Mouse (Mus musculus) liver, embryonic 18 days (tissue): ENCODE results near the gene Krtap9-3. TPM values are rescaled to one million over a fixed set of nuclear protein-coding genes. Genes with fewer than 3 reads are reported as not detected.

ENCODE experiments used
- polyA plus RNA-seq: library from polyadenylated mRNA; depleted of rRNA; stranded (reverse); fragments of >200 nt; gene quantifications from 2 replicates; pipeline ENCODE4 v1.2.3, GENCODE M21; 2012; rRNA removed

Gene Krtap9-3
- not detected in 2 replicates for polyA plus RNA-seq

DNA sequence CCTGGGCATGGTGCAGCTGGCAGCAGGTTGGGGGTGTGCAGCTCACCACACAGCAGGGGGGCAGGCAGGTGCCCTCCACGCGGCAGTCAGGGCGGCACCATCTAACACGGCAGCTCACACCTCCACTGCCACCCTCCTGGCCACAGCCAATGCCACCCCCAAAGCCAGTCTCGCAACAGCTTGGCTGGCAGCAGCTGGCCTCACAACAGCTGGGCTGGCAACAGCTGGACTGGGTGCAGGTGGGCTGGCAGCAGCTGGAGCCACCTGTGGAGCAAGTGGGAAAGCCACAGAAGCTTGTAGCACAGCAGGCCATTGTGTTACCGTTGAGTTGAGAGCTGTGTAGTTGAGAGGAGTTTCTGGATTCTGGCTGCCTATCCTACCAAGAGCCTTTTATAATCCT is at the start of gene Krtap9-3:
TSS of gene Krtap9-3 (minus strand) at position 364 of the 400 bp plus-strand sequence.

DNA sequence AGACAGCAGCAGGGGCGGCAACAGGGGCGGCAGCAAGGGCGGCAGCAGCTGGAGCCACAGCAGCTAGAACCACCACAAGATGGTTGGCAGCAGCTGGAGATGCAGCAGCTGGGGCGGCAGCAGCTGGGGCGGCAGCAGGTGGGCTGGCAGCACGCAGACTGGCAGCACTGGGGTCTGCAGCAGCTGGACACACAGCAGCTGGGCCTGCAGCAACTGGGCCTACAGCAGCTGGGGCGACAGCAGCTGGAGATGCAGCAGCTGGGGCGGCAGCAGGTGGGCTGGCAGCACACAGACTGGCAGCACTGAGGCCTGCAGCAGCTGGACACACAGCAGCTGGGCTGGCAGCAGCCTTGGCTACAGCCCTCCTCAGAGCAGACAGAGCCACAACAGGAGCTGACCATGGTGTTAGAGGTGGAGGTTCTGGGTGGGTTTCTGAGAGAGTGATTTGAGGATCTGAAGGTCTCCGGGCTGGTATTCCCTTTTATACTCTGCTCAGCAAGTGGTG is 45.8 kb upstream of the Krtap9-3 start, which contains the start of gene Krtap4-7:
TSS of gene Krtap4-7 (minus strand) at position 455 of the 505 bp plus-strand sequence.

DNA sequence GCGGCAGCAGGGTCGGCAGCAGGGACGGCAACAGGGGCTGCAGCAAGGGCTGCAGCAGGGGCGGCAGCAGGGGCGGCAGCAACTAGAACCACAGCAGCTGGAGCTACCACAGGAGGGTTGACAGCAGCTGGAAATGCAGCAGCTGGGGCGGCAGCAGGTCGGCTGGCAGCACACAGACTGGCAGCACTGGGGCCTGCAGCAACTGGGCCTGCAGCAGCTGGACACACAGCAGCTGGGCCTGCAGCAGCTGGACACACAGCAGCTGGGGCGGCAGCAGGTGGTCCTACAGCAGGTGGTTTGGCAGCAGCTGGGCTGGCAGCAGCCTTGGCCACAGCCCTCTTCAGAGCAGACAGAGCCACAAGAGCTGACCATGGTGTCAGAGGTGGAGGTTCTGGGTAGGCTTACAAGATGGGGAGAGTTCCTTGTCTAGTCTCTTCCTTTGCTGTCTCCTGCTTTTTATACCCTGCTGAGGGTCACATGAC is 36.8 kb upstream of the Krtap9-3 start, which contains the start of gene Krtap4-2:
TSS of gene Krtap4-2 (minus strand) at position 432 of the 482 bp plus-strand sequence.

DNA sequence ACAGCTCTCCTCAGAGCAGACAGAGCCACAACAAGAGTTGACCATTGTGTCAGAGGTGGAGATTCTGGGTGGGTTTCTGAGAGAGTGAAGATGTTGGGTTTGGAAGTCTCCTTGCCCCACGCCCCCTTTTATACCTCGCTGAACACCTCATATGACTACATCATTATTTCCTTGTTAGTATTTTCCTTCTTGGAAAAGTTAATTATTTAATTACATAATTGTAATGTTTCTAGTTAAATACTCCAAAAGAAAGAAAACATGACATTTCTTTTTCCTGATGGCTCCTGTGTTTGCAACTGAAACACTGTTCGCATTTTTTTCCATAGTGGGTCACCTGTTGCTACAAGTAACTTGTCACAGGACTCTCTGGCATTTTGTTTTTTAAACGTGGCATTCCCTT is 30.2 kb upstream of the Krtap9-3 start, which contains the start of gene Krtap4-1:
TSS of gene Krtap4-1 (minus strand) at position 101 of the 400 bp plus-strand sequence.

DNA sequence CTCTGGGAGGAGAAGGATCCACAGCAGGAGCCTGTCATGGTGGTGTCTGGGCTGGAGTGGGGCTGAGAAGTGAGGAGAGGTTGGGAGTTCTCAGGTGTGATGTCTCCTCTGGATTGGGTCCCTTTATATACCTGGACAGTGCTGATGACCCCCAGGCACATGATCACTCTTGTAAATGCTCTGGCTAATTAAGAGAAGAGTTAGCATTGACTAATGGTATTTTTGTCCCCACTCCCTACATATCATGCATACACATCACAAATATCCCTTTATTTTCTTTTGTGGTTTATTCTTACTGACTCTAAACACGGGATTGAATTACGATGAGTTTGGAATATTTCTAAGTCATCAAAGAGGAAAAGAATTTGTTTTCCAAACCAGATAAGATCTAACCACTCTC is 22.4 kb upstream of the Krtap9-3 start, which contains the start of gene Gm11562:
TSS of gene Gm11562 (minus strand) at position 101 of the 400 bp plus-strand sequence.

DNA sequence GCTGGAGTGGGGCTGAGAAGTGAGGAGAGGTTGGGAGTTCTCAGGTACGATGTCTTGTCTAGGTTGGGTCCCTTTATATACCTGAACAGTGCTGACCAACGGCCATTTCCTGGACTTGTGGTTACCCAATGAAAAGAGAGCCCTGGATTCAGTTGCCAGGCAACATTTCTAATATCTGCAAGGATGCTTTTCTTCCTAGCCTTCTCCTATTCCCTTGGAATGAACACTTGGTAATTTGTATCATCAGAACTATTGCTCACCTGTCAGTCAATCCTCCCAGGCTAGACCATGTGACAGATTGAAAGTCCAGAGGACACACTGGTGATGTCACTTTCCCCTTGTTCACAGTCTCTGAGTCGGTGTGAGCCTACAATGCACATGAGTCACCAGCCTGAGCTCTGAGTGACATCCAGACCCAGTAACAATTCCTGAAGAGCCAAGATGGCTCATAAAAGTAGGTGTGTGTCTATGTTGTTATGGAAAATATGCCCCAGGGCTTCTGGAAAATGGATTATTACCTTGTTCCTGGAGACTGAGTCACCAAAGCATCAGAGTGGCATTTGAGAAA is 17.0 kb upstream of the Krtap9-3 start, which contains the start of gene Krtap2-4:
TSS of gene Krtap2-4 (minus strand) at position 51 of the 568 bp plus-strand sequence.

DNA sequence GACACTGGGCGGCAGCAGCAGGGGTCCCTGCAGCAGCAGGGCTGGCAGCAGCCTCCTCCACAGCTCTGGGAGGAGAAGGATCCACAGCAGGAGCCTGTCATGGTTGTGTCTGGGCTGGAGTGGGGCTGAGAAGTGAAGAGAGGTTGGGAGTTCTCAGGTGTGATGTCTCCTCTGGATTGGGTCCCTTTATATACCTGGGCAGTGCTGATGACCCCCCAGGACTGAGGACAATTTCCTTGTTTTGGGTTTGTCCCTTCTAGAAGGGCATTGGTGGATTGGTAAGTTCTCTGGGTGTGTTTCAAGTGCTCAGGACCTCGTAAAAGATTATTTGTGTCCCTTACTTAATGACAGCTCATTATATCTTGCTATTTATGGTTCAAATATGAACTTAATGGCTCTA is 12.2 kb upstream of the Krtap9-3 start, which contains the start of gene Gm11937:
TSS of gene Gm11937 (minus strand) at position 101 of the 400 bp plus-strand sequence.

DNA sequence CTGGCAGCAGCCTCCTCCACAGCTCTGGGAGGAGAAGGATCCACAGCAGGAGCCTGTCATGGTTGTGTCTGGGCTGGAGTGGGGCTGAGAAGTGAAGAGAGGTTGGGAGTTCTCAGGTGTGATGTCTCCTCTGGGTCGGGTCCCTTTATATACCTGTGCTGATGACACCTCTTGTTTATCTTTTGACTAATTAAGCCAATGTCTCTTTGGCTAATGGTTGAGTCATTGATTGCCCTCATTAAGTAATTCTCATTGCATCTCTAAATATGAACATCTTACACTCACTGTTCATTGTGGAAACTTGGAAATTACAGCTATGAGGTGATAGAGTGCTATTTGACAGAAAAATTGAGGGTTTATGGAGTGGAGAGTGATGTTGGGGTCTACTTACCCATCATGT is 5.3 kb upstream of the Krtap9-3 start, which contains the start of gene Gm11938:
TSS of gene Gm11938 (minus strand) at position 101 of the 400 bp plus-strand sequence.

DNA sequence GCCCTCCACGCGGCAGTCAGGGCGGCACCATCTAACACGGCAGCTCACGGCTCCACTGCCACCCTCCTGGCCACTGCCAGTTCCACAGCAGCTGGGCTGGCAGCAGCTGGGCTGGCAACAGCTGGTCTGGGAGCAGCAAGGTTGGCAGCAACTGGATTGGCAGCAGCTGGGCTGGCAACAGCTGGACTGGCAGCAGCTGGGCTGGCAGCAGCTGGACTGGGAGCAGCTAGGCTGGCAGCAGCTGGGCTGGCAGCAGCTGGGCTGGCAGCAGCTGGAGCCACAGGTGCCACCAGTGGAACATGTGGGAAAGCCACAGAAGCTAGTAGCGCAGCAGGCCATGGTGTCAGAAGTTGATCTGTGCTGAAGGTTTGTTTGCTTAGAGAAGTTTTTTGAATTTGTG is 6.9 kb downstream of the Krtap9-3 start, which contains the start of gene Krtap1-3:
TSS of gene Krtap1-3 (minus strand) at position 359 of the 400 bp plus-strand sequence.

DNA sequence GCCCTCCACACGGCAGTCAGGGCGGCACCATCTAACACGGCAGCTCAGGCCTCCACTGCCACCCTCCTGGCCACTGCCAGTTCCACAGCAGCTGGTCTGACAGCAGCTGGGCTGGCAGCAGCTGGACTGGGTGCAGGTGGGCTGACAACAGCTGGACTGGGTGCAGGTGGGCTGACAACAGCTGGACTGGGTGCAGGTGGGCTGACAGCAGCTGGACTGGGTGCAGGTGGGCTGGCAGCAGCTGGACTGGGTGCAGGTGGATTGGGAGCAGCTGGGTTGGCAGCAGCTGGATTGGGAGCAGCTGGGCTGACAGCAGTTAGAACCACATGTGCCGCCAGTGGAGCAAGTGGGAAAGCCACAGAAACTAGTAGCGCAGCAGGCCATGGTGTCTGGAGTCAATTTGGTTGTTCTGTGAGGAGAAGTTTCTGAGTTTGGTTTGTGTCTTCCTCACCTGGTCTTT is 14.6 kb downstream of the Krtap9-3 start, which contains the start of gene Krtap1-4:
TSS of gene Krtap1-4 (minus strand) at position 410 of the 460 bp plus-strand sequence.

DNA sequence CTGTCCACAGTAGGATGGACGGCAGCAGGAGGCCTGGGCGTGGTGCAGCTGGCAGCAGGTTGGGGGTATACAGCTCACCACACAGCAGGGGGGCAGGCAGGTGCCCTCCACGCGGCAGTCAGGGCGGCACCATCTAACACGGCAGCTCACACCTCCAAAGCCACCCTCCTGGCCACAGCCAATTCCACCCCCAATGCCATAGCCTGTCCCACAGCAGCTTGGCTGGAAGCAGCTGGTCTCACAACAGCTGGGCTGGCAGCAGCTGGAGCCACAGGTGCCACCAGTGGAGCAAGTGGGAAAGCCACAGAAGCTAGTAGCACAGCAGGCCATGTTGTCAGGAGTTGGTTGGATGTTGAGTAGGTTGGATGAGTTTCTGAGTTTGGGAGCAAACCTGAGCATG is 17.3 kb downstream of the Krtap9-3 start, which contains the start of gene Krtap1-5:
TSS of gene Krtap1-5 (minus strand) at position 381 of the 400 bp plus-strand sequence.

DNA sequence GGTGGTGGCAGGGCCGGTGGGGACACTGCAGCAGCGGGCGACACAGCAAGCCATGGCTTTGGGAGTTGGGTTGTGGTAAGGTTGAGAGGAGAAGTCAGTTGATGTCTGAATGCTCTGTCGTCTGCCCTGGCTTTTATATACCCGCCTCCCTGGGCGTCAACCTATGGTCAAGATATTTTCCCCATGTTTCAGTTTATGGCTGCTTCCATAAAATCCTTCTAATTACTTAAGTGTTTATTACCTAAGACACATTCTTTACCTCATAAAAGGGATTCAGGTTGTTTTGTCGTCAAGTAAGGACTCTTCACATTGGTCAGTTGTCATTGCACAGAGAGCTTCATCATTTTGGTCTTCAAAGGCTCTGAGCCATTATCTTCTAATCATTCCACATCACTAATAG is 31.4 kb downstream of the Krtap9-3 start, which contains the start of gene Krtap3-1:
TSS of gene Krtap3-1 (minus strand) at position 101 of the 400 bp plus-strand sequence.

DNA sequence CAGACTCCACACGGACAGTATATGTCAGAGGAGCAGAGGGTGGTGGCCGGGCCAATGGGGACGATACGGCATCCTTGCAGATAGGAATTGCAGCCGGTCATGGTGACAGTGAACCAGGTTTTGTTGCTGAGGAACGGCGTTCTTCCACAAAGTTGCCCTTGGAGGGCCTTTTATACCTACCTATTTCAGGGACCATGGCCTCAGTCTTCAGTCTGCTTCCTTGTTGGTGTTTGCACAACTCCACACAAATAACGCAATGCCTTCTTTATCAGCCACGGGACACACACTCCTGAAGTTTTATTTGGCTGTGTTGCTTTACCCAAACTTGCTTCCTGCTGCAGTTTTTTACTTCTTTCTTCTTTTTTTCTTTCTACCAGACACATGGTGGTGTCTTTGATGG is 38.5 kb downstream of the Krtap9-3 start, which contains the start of gene Gm11939:
TSS of gene Gm11939 (minus strand) at position 101 of the 400 bp plus-strand sequence.

DNA sequence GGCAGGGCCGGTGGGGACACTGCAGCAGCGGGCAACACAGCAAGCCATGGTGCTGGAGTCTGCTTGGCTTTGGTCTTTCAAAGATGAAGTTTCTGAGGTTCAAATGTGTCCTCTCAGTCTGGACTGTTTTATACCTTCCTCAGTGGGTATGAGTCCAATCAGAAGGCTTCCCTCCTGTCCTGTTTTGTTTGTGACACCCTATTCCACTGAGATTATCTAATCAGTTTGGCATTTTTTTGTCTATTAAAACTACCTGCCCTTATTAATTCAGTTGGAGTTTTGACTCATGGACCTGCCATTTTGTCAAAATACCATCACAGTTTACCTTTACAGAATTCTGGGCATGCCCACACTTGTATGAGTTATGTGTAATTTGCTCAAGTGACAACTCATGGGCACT is 41.2 kb downstream of the Krtap9-3 start, which contains the start of gene Krtap3-2:
TSS of gene Krtap3-2 (minus strand) at position 101 of the 400 bp plus-strand sequence.

DNA sequence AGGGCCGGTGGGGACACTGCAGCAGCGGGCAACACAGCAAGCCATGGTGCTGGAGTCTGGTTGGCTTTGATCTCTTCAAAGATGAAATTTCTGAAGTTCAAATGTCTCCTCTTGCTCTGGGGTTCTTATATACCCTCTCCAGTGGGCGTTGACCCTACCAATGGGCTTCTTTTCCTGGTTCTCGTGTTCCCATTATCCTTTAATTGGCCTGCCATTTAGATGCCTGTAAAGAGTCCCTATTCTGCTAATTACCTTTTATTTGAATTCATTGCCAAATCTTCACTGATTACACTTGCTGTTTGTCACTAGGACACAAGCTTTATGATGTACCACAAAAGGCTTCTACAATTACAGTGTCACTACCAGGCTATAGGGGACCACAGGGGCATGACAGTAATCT is 47.1 kb downstream of the Krtap9-3 start, which contains the start of gene Krtap3-3:
TSS of gene Krtap3-3 (minus strand) at position 101 of the 400 bp plus-strand sequence.

Other genes with a start within 250 kb of the Krtap9-3 start
- not detected in 2 replicates for gene Krt27, start 247.0 kb downstream of the Krtap9-3 start, polyA plus RNA-seq
- not detected in 2 replicates for gene Krt28, start 223.2 kb downstream of the Krtap9-3 start, polyA plus RNA-seq
- gene Krt10, start 208.7 kb downstream of the Krtap9-3 start, polyA plus RNA-seq = 1.5 and 1.7 TPM in 2 replicates
- gene Krt12, start 175.8 kb downstream of the Krtap9-3 start, polyA plus RNA-seq = 0.05 TPM in 1 of 2 replicates, not detected in the other
- gene Krt20, start 160.0 kb downstream of the Krtap9-3 start, polyA plus RNA-seq = 12.1 and 18.7 TPM in 2 replicates
- 4.7 and 5.5 TPM in 2 replicates for gene Krt23, start 105.0 kb downstream of the Krtap9-3 start, polyA plus RNA-seq
- not detected in 2 replicates for gene Krt39, start 76.8 kb downstream of the Krtap9-3 start, polyA plus RNA-seq
- not detected in 2 replicates for gene Krt40, start 54.9 kb downstream of the Krtap9-3 start, polyA plus RNA-seq
- gene Krtap3-3, start 47.2 kb downstream of the Krtap9-3 start, polyA plus RNA-seq = not detected in 2 replicates
- gene Krtap3-2, start 41.3 kb downstream of the Krtap9-3 start, polyA plus RNA-seq = not detected in 2 replicates
- not detected in 2 replicates for gene Gm11939, start 38.6 kb downstream of the Krtap9-3 start, polyA plus RNA-seq
- gene Krtap3-1, start 31.5 kb downstream of the Krtap9-3 start, polyA plus RNA-seq = not detected in 2 replicates
- not detected in 2 replicates for gene Krtap1-5, start 17.1 kb downstream of the Krtap9-3 start, polyA plus RNA-seq
- not detected in 2 replicates for gene Krtap1-4, start 14.5 kb downstream of the Krtap9-3 start, polyA plus RNA-seq
- not detected in 2 replicates for gene Krtap1-3, start 6.8 kb downstream of the Krtap9-3 start, polyA plus RNA-seq
- not detected in 2 replicates for gene Gm11938, start 5.2 kb upstream of the Krtap9-3 start, polyA plus RNA-seq
- not detected in 2 replicates for gene Gm11937, start 12.1 kb upstream of the Krtap9-3 start, polyA plus RNA-seq
- gene Krtap2-4, start 16.7 kb upstream of the Krtap9-3 start, polyA plus RNA-seq = not detected in 2 replicates
- not detected in 2 replicates for gene Gm11562, start 22.3 kb upstream of the Krtap9-3 start, polyA plus RNA-seq
- not detected in 2 replicates for gene Krtap4-1, start 30.1 kb upstream of the Krtap9-3 start, polyA plus RNA-seq
- gene Krtap4-2, start 37.0 kb upstream of the Krtap9-3 start, polyA plus RNA-seq = not detected in 2 replicates
- not detected in 2 replicates for gene Krtap4-7, start 46.0 kb upstream of the Krtap9-3 start, polyA plus RNA-seq
- not detected in 2 replicates for gene Gm11555, start 52.1 kb upstream of the Krtap9-3 start, polyA plus RNA-seq
- gene Gm11563, start 60.9 kb upstream of the Krtap9-3 start, polyA plus RNA-seq = not detected in 2 replicates
- not detected in 2 replicates for gene Krtap4-6, start 67.9 kb upstream of the Krtap9-3 start, polyA plus RNA-seq
- not detected in 2 replicates for gene Gm14190, start 92.6 kb upstream of the Krtap9-3 start, polyA plus RNA-seq
- not detected in 2 replicates for gene Gm14180, start 136.2 kb upstream of the Krtap9-3 start, polyA plus RNA-seq
- not detected in 2 replicates for gene Gm11595, start 174.8 kb upstream of the Krtap9-3 start, polyA plus RNA-seq
- not detected in 2 replicates for gene Krtap4-8, start 182.6 kb upstream of the Krtap9-3 start, polyA plus RNA-seq
- not detected in 2 replicates for gene Krtap4-9, start 187.1 kb upstream of the Krtap9-3 start, polyA plus RNA-seq
- gene Gm11596, start 195.4 kb upstream of the Krtap9-3 start, polyA plus RNA-seq = not detected in 2 replicates
- not detected in 2 replicates for gene Gm11569, start 200.8 kb upstream of the Krtap9-3 start, polyA plus RNA-seq
- not detected in 2 replicates for gene Gm11554, start 206.3 kb upstream of the Krtap9-3 start, polyA plus RNA-seq
- not detected in 2 replicates for gene Krtap4-13, start 211.8 kb upstream of the Krtap9-3 start, polyA plus RNA-seq
- gene Gm11564, start 217.6 kb upstream of the Krtap9-3 start, polyA plus RNA-seq = not detected in 2 replicates
- not detected in 2 replicates for gene 2300003K06Rik, start 240.0 kb upstream of the Krtap9-3 start, polyA plus RNA-seq